Mouse (Mus musculus) bone marrow, adult 2 months (tissue): Measurements from ENCODE around the gene Atp13a1. TPM values are rescaled to one million over a fixed set of nuclear protein-coding genes. Genes with fewer than 3 reads are reported as not detected.

ENCODE experiments used
- H3K27ac ChIP-seq: fragments of 200-500 bp; 2 replicates; pipeline ENCODE4 v1.5.1; 2012; ENCODE audit warnings: low read depth, mild to moderate bottlenecking, control low read depth, inconsistent platforms, low read length; ENCODE audit not compliant: control insufficient read depth, poor library complexity, insufficient read depth
- H3K4me1 ChIP-seq: fragments of 200-500 bp; 2 replicates; pipeline ENCODE4 v1.6.1; 2011; ENCODE audit warnings: low read length; ENCODE audit not compliant: control insufficient read depth, insufficient read depth
- H3K4me3 ChIP-seq: fragments of 200-500 bp; replicated peaks from 2 replicates; pipeline ENCODE3; 2011; ENCODE audit warnings: mild to moderate bottlenecking, low read depth, low read length, control low read depth; ENCODE audit not compliant: control insufficient read depth
- CTCF ChIP-seq: fragments of 200-500 bp; IDR thresholded peaks from 2 replicates; pipeline ENCODE4 v1.5.1; 2011; ENCODE audit warnings: low read length, control low read depth; ENCODE audit not compliant: control insufficient read depth, insufficient read depth
- POLR2A ChIP-seq: fragments of 200-500 bp; IDR thresholded peaks from 2 replicates; pipeline ENCODE4 v1.6.1; 2011; ENCODE audit warnings: low read depth, mild to moderate bottlenecking, control low read depth, low read length, borderline replicate concordance; ENCODE audit not compliant: control insufficient read depth
- WGBS: fragments of 180-500 bp; shearing (Covaris S2); methylation state at CpG from one replicate; pipeline ENCODE4 v1.1.7; 2018; 5-methylcytosine and 5-hydroxymethylcytosine counted together
- polyA plus RNA-seq: library from polyadenylated mRNA; stranded (reverse); fragments of >200 nt; gene quantifications from 2 replicates; pipeline ENCODE4 v1.2.4, GENCODE M21; 2011; ENCODE audit warnings: low replicate concordance; ENCODE audit not compliant: missing spikeins, insufficient read depth, insufficient read length

The Atp13a1 gene
- polyA plus RNA-seq, 1 experiment = 44.4 TPM

- Histone ChIP-seq H3K4me3 (no peak overlapping the region), H3K27ac (no peak overlapping the region), H3K4me1 (no peaks in the 10 kb centered on the region)
- WGBS = 95% methylated on average over 6 of the region's 6 CpGs
- TF ChIP-seq POLR2A (no peak), CTCF (no peak)
Observed at GRCm38 (mm10) chr8:69794901-69795300, 3.9 kb downstream of the Atp13a1 start.

- Histone ChIP-seq H3K27ac (no peak overlapping the region), H3K4me3 (no peak overlapping the region), H3K4me1 (no peaks in the 10 kb centered on the region)
- WGBS = 94% methylated on average over 16 of the region's 16 CpGs
- TF ChIP-seq CTCF = no peak
- TF ChIP-seq POLR2A = no peak
Observed at GRCm38 (mm10) chr8:69796721-69797345, 5.9 kb downstream of the Atp13a1 start.

GRCm38 (mm10) chr8:69797661-69798060 is 6.7 kb downstream of the Atp13a1 start:
- Histone ChIP-seq H3K27ac (no peak overlapping the region), H3K4me1 (no peaks in the 10 kb centered on the region), H3K4me3 (no peak overlapping the region)
- WGBS = 93% methylated on average over 10 of the region's 10 CpGs
- TF ChIP-seq CTCF (no peak), POLR2A (no peak)

- Histone ChIP-seq H3K27ac (no peak overlapping the region), H3K4me1 (no peaks in the 10 kb centered on the region), H3K4me3 (no peak overlapping the region)
- 92% methylated on average over 8 of the region's 8 CpGs for WGBS
- no peak; the same call in 1 of the 2 replicates for TF ChIP-seq CTCF
- TF ChIP-seq POLR2A = no peak
Observed at GRCm38 (mm10) chr8:69799261-69799660, 8.3 kb downstream of the Atp13a1 start.

- 93% methylated on average over 5 of the region's 5 CpGs for WGBS
- Histone ChIP-seq H3K27ac (no peak overlapping the region), H3K4me1 (no peaks in the 10 kb centered on the region), H3K4me3 (no peak overlapping the region)
- no peak for TF ChIP-seq CTCF
- no peak for TF ChIP-seq POLR2A
Observed at GRCm38 (mm10) chr8:69799946-69800345, 9.0 kb downstream of the Atp13a1 start.

GRCm38 (mm10) chr8:69801796-69802195 is 10.8 kb downstream of the Atp13a1 start:
- Histone ChIP-seq H3K4me1 (peaks cover 6% of the 10 kb centered on the region), H3K4me3 (no peak overlapping the region), H3K27ac (no peak overlapping the region)
- WGBS = 86% methylated on average over 4 of the region's 4 CpGs
- no peak for TF ChIP-seq POLR2A
- no peak for TF ChIP-seq CTCF

- peaks cover 9% of the 10 kb centered on the region for H3K4me1 ChIP-seq
- H3K4me3 ChIP-seq = no peak overlapping the region
- TF ChIP-seq CTCF = no peak
- no peak for TF ChIP-seq POLR2A
- H3K27ac ChIP-seq = no peak overlapping the region
Observed at GRCm38 (mm10) chr8:69802216-69802615, 11.3 kb downstream of the Atp13a1 start.

GRCm38 (mm10) chr8:69803366-69803765 is 12.4 kb downstream of the Atp13a1 start:
- 94% methylated on average over 7 of the region's 7 CpGs for WGBS
- Histone ChIP-seq H3K4me3 (no peak overlapping the region), H3K27ac (no peak overlapping the region), H3K4me1 (peaks cover 9% of the 10 kb centered on the region)
- TF ChIP-seq POLR2A (no peak), CTCF (no peak)

- no peak overlapping the region for H3K27ac ChIP-seq
- 88% methylated on average over 6 of the region's 6 CpGs for WGBS
- H3K4me3 ChIP-seq = no peak overlapping the region
- TF ChIP-seq CTCF = no peak
- no peak for TF ChIP-seq POLR2A
- H3K4me1 ChIP-seq = peaks cover 10% of the 10 kb centered on the region
Observed at GRCm38 (mm10) chr8:69804537-69804936, 13.6 kb downstream of the Atp13a1 start.
